In the genomic region with DNA sequence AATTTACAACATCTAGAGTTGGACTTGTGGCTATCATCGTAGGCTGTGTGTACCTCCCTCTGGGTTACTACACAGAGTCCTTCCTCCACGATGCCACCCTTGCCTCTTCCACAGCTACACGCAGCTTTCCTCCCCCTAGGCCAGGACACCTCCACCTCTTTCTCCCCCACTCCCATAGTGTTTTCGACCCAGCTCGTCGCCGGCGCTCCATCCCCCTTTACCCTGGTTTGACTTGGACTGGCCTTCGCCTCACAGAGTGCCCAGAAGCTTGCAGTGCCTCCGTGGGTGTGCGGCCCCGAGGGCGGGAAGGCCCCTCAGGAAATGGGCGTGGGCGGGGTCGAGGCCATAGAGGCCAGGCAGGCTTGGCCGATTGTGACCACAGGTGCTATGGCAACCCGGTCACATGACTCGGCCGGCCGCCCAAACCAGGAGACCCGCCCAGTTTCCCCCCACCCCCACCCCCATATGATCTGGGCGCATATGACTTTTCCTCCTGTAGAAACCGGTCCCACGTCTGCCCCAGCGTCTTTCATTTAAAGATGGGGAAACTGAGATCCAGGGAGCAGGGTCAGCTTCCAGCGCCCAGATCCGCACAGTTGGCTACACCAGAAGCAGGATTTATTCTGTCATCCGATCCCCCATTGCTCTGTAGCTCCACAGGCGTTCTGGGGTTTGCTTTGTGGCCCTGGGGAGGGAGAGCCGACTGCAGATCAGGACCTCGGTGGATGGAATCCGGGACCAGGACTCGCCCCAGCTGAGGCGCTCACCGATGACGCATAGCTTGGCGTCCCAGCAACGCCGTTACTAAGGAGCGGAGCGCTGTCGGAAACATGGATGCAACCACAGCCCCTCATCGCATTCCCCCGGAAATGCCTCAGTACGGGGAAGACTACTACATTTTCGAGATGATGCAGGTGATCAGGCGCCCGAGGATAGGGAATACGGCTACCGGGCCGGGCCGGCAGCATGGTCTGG, we compare ENCODE assay signal across 8 mouse cellular contexts. TPM values are rescaled to one million over a fixed set of nuclear protein-coding genes. Genes with fewer than 3 reads are reported as not detected.
DNase-seq lines count a peak whose midpoint lies in the region; ATAC-seq and TF ChIP-seq lines count a peak whose summit lies in the region.

Spaca9 (minus strand) TSS at position 367 of the 975 bp plus-strand sequence.
Ak8 (plus strand) TSS at position 804 of the 975 bp plus-strand sequence.

- no peaks in the 10 kb centered on the region for H3K79me2 ChIP-seq in macrophage (ENCODE audit: inconsistent target)

- DNase-seq in R1 (ENCODE audit: low read depth, low spot score): peak; percentile 88
- peak; percentile 88 to 92 for DNase-seq in cerebellum, postnatal 14 days
- DNase-seq in gastrocnemius, adult 18-20 months (ENCODE audit: low spot score): peak; percentile 62
- DNase-seq in left cerebral cortex, adult 2 months (ENCODE audit: extremely low spot score in 1 of 2, low spot score in 2 of 2): peak; percentile 79 to 87
- DNase-seq in right cerebral cortex, adult 18-20 months: peak; percentile 84
- DNase-seq in urinary bladder, postnatal 14 days (ENCODE audit: low spot score): peak; percentile 81

- intact Hi-C loops in left cerebral cortex, adult 2 months (cut with DNase I): no loop called here

- ATAC-seq in hindbrain, embryonic 16.5 days: peak; percentile 85

- peak within 1 kb of the TSS; percentile 70 for H3K4me3 ChIP-seq in hindbrain, embryonic 16.5 days (ENCODE audit: low read length)
- H3K4me3 ChIP-seq in left cerebral cortex, adult 2 months: peak within 1 kb of the TSS; percentile 51
- peak within 1 kb of the TSS; percentile 55 for H3K4me3 ChIP-seq in macrophage (ENCODE audit: inconsistent target)

- WGBS in hindbrain, embryonic 16.5 days: 1% methylated on average over 53 of the region's 53 CpGs
- 3% methylated on average over 48 of the region's 53 CpGs for WGBS in macrophage (ENCODE audit: missing documents)

- TF ChIP-seq CTCF in left cerebral cortex, adult 2 months (IDR thresholded peaks at IDR 0.05): no peak

- peak within 1 kb of the TSS; percentile 72 for H3K27ac ChIP-seq in hindbrain, embryonic 16.5 days (ENCODE audit: low read depth, low read length)
- H3K27ac ChIP-seq in left cerebral cortex, adult 2 months: peak within 1 kb of the TSS; percentile 84
- peak within 1 kb of the TSS; percentile 92 for H3K27ac ChIP-seq in macrophage

- peak within 1 kb of the TSS; percentile 87 for H3K9ac ChIP-seq in hindbrain, embryonic 16.5 days (ENCODE audit: low read depth, low read length)

- peak within 1 kb of the TSS; percentile 99 for H3K4me2 ChIP-seq in hindbrain, embryonic 16.5 days (ENCODE audit: low read length)

- no peaks in the 10 kb centered on the region for H3K9me3 ChIP-seq in hindbrain, embryonic 16.5 days (ENCODE audit: control insufficient read depth, low read length)

- peaks cover 3% of the 10 kb centered on the region; the same call in 1 of the 2 replicates for H3K4me1 ChIP-seq in hindbrain, embryonic 16.5 days (ENCODE audit: control insufficient read depth, insufficient read depth, low read depth, low read length)

- no peaks in the 10 kb centered on the region for H3K27me3 ChIP-seq in hindbrain, embryonic 16.5 days (replicated peaks; ENCODE audit: control insufficient read depth, insufficient read depth, low read length)

- no peaks in the 10 kb centered on the region for H3K36me3 ChIP-seq in hindbrain, embryonic 16.5 days (ENCODE audit: control insufficient read depth, insufficient read depth, low read length)
- H3K36me3 ChIP-seq in macrophage (ENCODE audit: inconsistent target): no peaks in the 10 kb centered on the region

RNA-seq across cellular contexts. Expression of gene Spaca9, which starts in this region (rescaled TPM):
- total RNA-seq in gastrocnemius, adult 18-20 months (2021): not detected
- 3.2 and 3.4 TPM in 2 replicates for polyA plus RNA-seq in hindbrain, embryonic 16.5 days (2015; fragmentation: Nextera tagmentation; extraction: Ambion mirVana)
- not detected for total RNA-seq in left cerebral cortex, adult 2 months (2021)
- total RNA-seq in macrophage (2018; cell fraction: chromatin; rRNA removed): 1 to 10 TPM in 13 of 26 experiments, under 1 TPM in 1, not detected in 12; 0.90 to 6.5 (median 4.1) TPM
- total RNA-seq in macrophage (2018; cell fraction: cytosol; rRNA removed): 10 to 100 TPM; 13.7 to 30.5 (median 21.4) TPM
- 1 to 10 TPM in 25 of 26 experiments, not detected in 1; 1.1 to 9.9 (median 4.0) TPM for total RNA-seq in macrophage (2018; cell fraction: nucleus; rRNA removed)
- polyA plus RNA-seq in macrophage (2018): 11.7 to 25.3 TPM (median 13.8 TPM) in 3 replicates

RNA-seq across cellular contexts. Expression of gene Ak8, which starts in this region (rescaled TPM):
- total RNA-seq in gastrocnemius, adult 18-20 months (2021): not detected
- 2.9 and 3.3 TPM in 2 replicates for polyA plus RNA-seq in hindbrain, embryonic 16.5 days (2015; fragmentation: Nextera tagmentation; extraction: Ambion mirVana)
- total RNA-seq in left cerebral cortex, adult 2 months (2021): 1 to 10 TPM; 1.1 to 1.7 TPM
- 10 to 100 TPM in 19 of 26 experiments, 1 to 10 TPM in 7; 1.3 to 48.3 (median 15.5) TPM for total RNA-seq in macrophage (2018; cell fraction: chromatin; rRNA removed)
- 10 to 100 TPM in 20 of 26 experiments, 1 to 10 TPM in 6; 8.2 to 14.8 (median 11.6) TPM for total RNA-seq in macrophage (2018; cell fraction: cytosol; rRNA removed)
- total RNA-seq in macrophage (2018; cell fraction: nucleus; rRNA removed): 10 to 100 TPM in 7 of 26 experiments, 1 to 10 TPM in 19; 1.3 to 15.8 (median 6.4) TPM
- 5.3 to 14.5 TPM (median 9.7 TPM) in 3 replicates for polyA plus RNA-seq in macrophage (2018)

Comparison
In these comparisons a context has a peak if more than half of its experiments do, and no peak if none do; other contexts are left out.
1. Peak in every context shown above with its lines: DNase-seq, ATAC-seq, H3K4me3 ChIP-seq and H3K27ac ChIP-seq.
2. Peak in DNase-seq in gastrocnemius, adult 18-20 months; RNA of the genes that start here not detected or under 1 TPM.